Mouse (Mus musculus) erythroblast, embryonic 14.5 days (primary cell): Measurements from ENCODE around the gene Faf1.

ENCODE experiments used
- GATA1 ChIP-seq: IDR thresholded peaks from 2 replicates; pipeline ENCODE4 v1.6.1; 2012; ENCODE audit warnings: low read length, inconsistent platforms, mixed read lengths
- TAL1 ChIP-seq: IDR thresholded peaks from 3 replicates; pipeline ENCODE4 v1.6.1; 2012; ENCODE audit warnings: low read length, inconsistent platforms, mixed read lengths

DNA sequence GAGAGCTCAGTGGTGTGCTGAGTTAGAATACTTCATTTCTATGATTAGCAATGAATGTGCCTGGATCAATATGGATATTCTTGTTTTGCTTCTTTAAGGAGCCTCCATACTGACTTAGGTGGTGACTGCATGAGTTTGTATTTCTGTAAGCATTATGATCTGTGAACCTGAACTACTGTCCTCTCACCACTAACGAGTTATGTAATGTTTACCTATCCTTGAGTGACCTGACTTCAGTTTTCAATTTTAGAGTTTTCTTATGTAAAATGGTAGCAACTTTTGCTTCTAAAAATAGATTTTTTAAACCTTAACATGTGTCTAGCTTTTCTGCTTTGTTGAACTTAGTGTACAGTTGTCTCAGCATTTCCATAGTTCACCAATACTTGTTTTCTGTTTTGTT lies 92.7 kb downstream of the Faf1 start:
- TF ChIP-seq GATA1 = no peak
- TF ChIP-seq TAL1 = no peak
